Mouse (Mus musculus) erythroblast, embryonic 14.5 days (primary cell): ENCODE data around the gene Fdxr. TPM values are rescaled to one million over a fixed set of nuclear protein-coding genes. Genes with fewer than 3 reads are reported as not detected.

Experiments
- H3K27me3 ChIP-seq: 2 replicates; pipeline ENCODE4 v1.6.1; 2012; ENCODE audit warnings: inconsistent platforms; ENCODE audit not compliant: control insufficient read depth
- H3K36me3 ChIP-seq: 2 replicates; pipeline ENCODE4 v1.6.1; 2012; ENCODE audit warnings: mild to moderate bottlenecking, inconsistent platforms; ENCODE audit not compliant: control insufficient read depth
- H3K4me1 ChIP-seq: 2 replicates; pipeline ENCODE4 v1.6.1; 2012; ENCODE audit warnings: inconsistent platforms; ENCODE audit not compliant: control insufficient read depth
- H3K4me3 ChIP-seq: replicated peaks from 2 replicates; pipeline ENCODE3; 2012; ENCODE audit warnings: moderate library complexity, mild to moderate bottlenecking, inconsistent platforms
- H3K9me3 ChIP-seq: 2 replicates; pipeline ENCODE4 v1.6.1; 2012; ENCODE audit warnings: low read length, inconsistent platforms, mixed read lengths; ENCODE audit not compliant: control insufficient read depth
- GATA1 ChIP-seq: IDR thresholded peaks from 2 replicates; pipeline ENCODE4 v1.6.1; 2012; ENCODE audit warnings: low read length, inconsistent platforms, mixed read lengths
- TAL1 ChIP-seq: IDR thresholded peaks from 3 replicates; pipeline ENCODE4 v1.6.1; 2012; ENCODE audit warnings: low read length, inconsistent platforms, mixed read lengths
- polyA plus RNA-seq: library from polyadenylated mRNA; stranded (reverse); fragments of >175 nt; gene quantifications from 2 replicates; pipeline ENCODE4 v1.2.3, GENCODE M21; 2012

The Fdxr gene
- polyA plus RNA-seq, 1 experiment = 1.5 TPM

GRCm38 (mm10) chr11:115267061-115267883, 9.6 kb downstream of the Fdxr start, which contains the start of gene Grin2c:
Gene Grin2c (minus strand): TSS chr11:115267243.
- Histone ChIP-seq H3K9me3 (no peaks in the 10 kb centered on the region), H3K27me3 (peaks cover 54% of the 10 kb centered on the region), H3K4me1 (peaks cover 6% of the 10 kb centered on the region), H3K4me3 (no peak within 1 kb of the TSS), H3K36me3 (peaks cover 31% of the 10 kb centered on the region; the same call in 1 of the 2 replicates)
- TF ChIP-seq TAL1 (no peak), GATA1 (no peak)

DNA sequence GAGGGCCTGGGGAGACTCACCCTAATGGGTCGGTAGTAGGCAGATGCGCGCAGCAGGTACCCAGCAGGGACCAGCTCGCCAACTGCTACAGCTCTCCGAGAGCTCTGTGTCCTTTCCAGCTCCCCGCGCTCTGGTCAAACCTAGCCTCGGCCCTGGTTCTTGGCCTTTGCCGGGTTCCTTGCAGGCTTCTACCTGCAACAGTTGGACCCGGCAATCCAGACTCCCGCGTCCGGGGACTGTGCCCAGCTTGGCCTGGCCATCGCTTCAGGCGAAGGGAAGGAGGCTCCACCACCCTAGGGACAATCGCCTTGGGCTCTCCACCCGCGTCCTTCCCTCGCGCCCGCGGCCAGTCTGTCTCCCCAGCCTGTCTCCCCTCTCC, 10.5 kb downstream of the Fdxr start:
- peaks cover 6% of the 10 kb centered on the region for H3K4me1 ChIP-seq
- peaks cover 24% of the 10 kb centered on the region; the same call in 1 of the 2 replicates for H3K36me3 ChIP-seq
- H3K9me3 ChIP-seq = no peaks in the 10 kb centered on the region
- no peak for TF ChIP-seq GATA1
- no peak for TF ChIP-seq TAL1
- peaks cover 62% of the 10 kb centered on the region for H3K27me3 ChIP-seq
- no peak overlapping the region for H3K4me3 ChIP-seq

DNA sequence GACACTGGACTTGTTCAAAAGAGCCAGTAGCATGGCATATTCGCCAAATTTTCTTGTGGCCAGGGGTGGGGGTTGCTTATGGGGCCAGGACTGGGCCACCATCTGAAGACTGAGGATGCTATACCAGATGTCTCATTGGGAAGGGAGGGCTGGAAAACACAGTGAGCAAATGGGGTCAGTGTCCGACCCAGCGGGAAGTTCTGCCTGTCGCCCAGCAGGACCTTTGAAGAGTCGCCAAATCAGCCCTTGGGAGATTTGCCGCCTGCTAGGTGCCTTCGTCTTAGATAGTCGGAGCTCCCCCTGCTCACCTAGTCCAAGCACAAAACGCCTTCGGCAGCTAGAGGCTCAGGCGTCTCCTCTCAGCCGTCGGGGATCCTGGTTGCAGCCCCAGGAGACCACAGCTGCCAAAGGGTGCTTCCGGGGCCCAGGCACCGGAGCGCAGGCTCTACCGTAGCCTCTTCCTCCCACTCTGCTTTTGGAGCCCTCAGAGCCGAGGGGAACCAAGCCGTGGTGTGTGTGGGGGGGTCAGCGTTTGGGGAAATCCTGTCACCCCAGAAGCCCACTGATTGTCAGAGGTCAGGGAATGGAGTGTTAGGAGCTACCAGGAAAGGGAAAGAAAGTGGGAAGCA, 11.0 kb downstream of the Fdxr start:
- TF ChIP-seq TAL1 = no peak
- TF ChIP-seq GATA1 = no peak
- Histone ChIP-seq H3K4me1 (peaks cover 6% of the 10 kb centered on the region), H3K4me3 (no peak overlapping the region), H3K36me3 (peaks cover 19% of the 10 kb centered on the region; the same call in 1 of the 2 replicates), H3K9me3 (no peaks in the 10 kb centered on the region), H3K27me3 (peaks cover 62% of the 10 kb centered on the region)

- Histone ChIP-seq H3K36me3 (peaks cover 16% of the 10 kb centered on the region; the same call in 1 of the 2 replicates), H3K4me3 (no peak overlapping the region), H3K27me3 (peaks cover 70% of the 10 kb centered on the region), H3K4me1 (peaks cover under 1% of the 10 kb centered on the region; the same call in 1 of the 2 replicates), H3K9me3 (no peaks in the 10 kb centered on the region)
- TF ChIP-seq GATA1 = no peak
- TF ChIP-seq TAL1 = no peak
Measured at GRCm38 (mm10) chr11:115264862-115265668, 11.8 kb downstream of the Fdxr start.

- H3K36me3 ChIP-seq = peaks cover 13% of the 10 kb centered on the region; the same call in 1 of the 2 replicates
- no peak for TF ChIP-seq GATA1
- no peak for TF ChIP-seq TAL1
- no peaks in the 10 kb centered on the region for H3K9me3 ChIP-seq
- H3K4me1 ChIP-seq = no peaks in the 10 kb centered on the region
- H3K4me3 ChIP-seq = no peak overlapping the region
- peaks cover 70% of the 10 kb centered on the region for H3K27me3 ChIP-seq
Measured at GRCm38 (mm10) chr11:115264136-115264861, 12.6 kb downstream of the Fdxr start.

DNA sequence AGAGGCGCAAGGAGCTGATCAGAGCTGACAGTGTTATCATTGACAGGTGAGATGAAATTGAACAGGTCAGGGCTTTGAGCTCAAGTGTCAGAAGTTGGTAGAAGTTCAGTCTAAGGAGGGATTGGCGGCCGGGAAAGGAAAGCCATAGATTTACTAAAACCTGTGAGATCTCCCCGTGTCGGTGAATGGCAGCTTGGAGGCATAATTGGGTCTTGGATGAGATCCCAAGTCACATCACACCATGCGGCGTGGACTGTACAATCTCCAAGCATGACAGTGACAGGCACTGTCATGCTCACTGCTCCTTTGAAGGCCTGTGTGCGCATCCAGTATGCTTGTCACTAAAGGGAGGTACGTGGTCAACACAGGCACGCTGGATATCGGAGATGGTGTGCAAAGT, 13.9 kb downstream of the Fdxr start:
- Histone ChIP-seq H3K27me3 (peaks cover 69% of the 10 kb centered on the region), H3K4me3 (no peak overlapping the region), H3K36me3 (peaks cover under 1% of the 10 kb centered on the region; the same call in 1 of the 2 replicates), H3K9me3 (peaks cover 2% of the 10 kb centered on the region; the same call in 1 of the 2 replicates), H3K4me1 (peaks cover 2% of the 10 kb centered on the region)
- TF ChIP-seq TAL1 (no peak), GATA1 (no peak)

DNA sequence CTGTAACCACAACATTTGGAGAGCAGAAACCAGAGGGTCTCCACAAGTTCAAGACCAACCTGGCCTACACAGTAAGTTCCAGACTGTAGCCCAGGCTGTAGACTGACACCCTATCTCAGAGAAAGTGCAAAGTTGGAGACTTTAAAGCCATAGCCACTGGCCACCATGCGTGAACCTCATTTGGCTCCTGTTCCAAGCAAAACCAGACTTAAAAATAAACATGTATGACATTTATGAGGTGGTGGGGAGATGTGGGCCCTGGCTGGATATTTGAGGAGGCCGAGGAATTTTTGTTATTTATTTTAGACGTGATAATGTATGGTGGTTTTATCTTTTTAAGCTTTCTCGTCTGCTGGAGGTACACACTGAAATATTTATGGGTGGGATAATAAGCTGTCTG, 17.7 kb downstream of the Fdxr start:
- Histone ChIP-seq H3K36me3 (no peaks in the 10 kb centered on the region), H3K27me3 (peaks cover 41% of the 10 kb centered on the region), H3K4me3 (no peak overlapping the region), H3K4me1 (peaks cover 5% of the 10 kb centered on the region), H3K9me3 (peaks cover 2% of the 10 kb centered on the region; the same call in 1 of the 2 replicates)
- TF ChIP-seq TAL1 (no peak), GATA1 (no peak)

DNA sequence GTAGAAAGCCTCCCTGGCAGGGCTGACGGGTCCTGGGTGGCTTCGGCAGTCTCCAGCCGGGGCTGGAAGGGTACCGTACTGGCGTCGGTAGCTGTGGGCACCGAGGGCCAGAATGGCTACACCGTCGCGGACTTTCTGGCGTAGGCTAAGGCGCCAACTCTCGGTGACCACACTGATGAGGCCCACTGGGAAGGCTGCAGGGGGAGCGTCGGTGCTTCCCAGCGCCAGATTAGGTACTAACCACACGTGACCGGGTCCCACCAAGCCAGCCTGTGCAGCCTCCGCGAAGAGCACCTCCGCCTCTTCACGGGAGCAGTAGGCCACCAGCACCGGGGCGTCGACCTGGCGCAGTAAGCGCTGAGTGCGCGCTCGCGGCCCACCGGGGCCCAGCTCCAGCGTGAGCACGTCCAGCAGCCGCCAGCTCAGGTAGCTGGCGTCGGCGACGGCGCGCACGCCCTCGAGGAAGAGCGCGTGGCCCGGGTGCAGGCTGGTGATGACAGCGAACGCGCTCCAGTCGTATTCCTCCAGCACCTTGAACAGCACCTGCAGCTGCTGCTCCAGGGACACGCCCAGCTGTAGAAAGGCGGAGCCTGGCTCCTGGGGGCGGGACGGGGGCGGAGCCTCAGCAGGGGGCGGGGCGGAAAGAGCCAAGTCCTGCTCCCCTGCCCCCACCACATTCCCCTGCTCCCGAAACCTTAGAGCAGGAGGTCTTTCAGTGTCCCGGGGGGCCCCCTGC, 18.9 kb downstream of the Fdxr start:
- peaks cover 2% of the 10 kb centered on the region; the same call in 1 of the 2 replicates for H3K9me3 ChIP-seq
- no peak overlapping the region for H3K4me3 ChIP-seq
- peaks cover 5% of the 10 kb centered on the region for H3K4me1 ChIP-seq
- no peaks in the 10 kb centered on the region for H3K36me3 ChIP-seq
- no peak for TF ChIP-seq GATA1
- no peak for TF ChIP-seq TAL1
- H3K27me3 ChIP-seq = peaks cover 36% of the 10 kb centered on the region
